Mouse (Mus musculus) forebrain, embryonic 11.5 days (tissue): ENCODE measurements around the gene Cpxm2. TPM values are rescaled to one million over a fixed set of nuclear protein-coding genes. Genes with fewer than 3 reads are reported as not detected.

Experiments used
- ATAC-seq: fragments of 200-750 bp; cut with Nextera tagmentation; replicated peaks from 2 replicates; pipeline ENCODE4 v1.8.0; 2017; ENCODE audit warnings: moderate TSS enrichment; ENCODE audit not compliant: low FRiP score
- DNase-seq: peaks from one replicate; pipeline ENCODE4 v3.0.0-alpha.2; 2017; ENCODE audit warnings: low spot score
- H3K27ac ChIP-seq: fragments of 300-500 bp; sonication (generic); 2 replicates; pipeline ENCODE4 v1.5.1; 2014; ENCODE audit warnings: low read depth, low read length
- H3K27me3 ChIP-seq: fragments of 300-500 bp; sonication (generic); 2 replicates; pipeline ENCODE4 v1.6.1; 2014; ENCODE audit warnings: mild to moderate bottlenecking, low read length, mixed read lengths; ENCODE audit not compliant: control insufficient read depth, insufficient read depth
- H3K36me3 ChIP-seq: fragments of 300-500 bp; sonication (generic); 2 replicates; pipeline ENCODE4 v1.6.1; 2014; ENCODE audit warnings: mild to moderate bottlenecking, low read length, moderate library complexity, mixed read lengths; ENCODE audit not compliant: control insufficient read depth, insufficient read depth
- H3K4me1 ChIP-seq: fragments of 300-500 bp; sonication (generic); replicated peaks from 2 replicates; pipeline ENCODE4 v1.6.1; 2014; ENCODE audit warnings: low read length, mixed read lengths; ENCODE audit not compliant: control insufficient read depth, insufficient read depth
- H3K4me2 ChIP-seq: fragments of 300-500 bp; sonication (generic); 2 replicates; pipeline ENCODE4 v1.6.1; 2014; ENCODE audit warnings: low read depth, mild to moderate bottlenecking, low read length, moderate library complexity, mixed read lengths; ENCODE audit not compliant: severe bottlenecking
- H3K4me3 ChIP-seq: fragments of 300-500 bp; sonication (generic); 2 replicates; pipeline ENCODE4 v1.5.1; 2014; ENCODE audit warnings: low read depth, low read length
- H3K9ac ChIP-seq: fragments of 300-500 bp; sonication (generic); 2 replicates; pipeline ENCODE4 v1.6.1; 2014; ENCODE audit warnings: low read length
- H3K9me3 ChIP-seq: fragments of 300-500 bp; sonication (generic); 2 replicates; pipeline ENCODE4 v1.6.1; 2016; ENCODE audit warnings: low read length, mixed read lengths; ENCODE audit not compliant: control insufficient read depth
- WGBS: fragments of 180-500 bp; shearing (Covaris S2); extraction: QIAGEN DNeasy Blood & Tissue Kit; methylation state at CpG from one replicate; pipeline ENCODE4 v1.1.7; 2014; 5-methylcytosine and 5-hydroxymethylcytosine counted together
- polyA plus RNA-seq: library from polyadenylated mRNA; unstranded; fragments of >200 nt; fragmentation: Nextera tagmentation; extraction: Ambion mirVana; gene quantifications from 2 replicates; pipeline ENCODE4 v1.2.1, GENCODE M21; 2014

Cpxm2 gene
- polyA plus RNA-seq, 1 experiment from 2014 or later: 3.7 TPM

DNA sequence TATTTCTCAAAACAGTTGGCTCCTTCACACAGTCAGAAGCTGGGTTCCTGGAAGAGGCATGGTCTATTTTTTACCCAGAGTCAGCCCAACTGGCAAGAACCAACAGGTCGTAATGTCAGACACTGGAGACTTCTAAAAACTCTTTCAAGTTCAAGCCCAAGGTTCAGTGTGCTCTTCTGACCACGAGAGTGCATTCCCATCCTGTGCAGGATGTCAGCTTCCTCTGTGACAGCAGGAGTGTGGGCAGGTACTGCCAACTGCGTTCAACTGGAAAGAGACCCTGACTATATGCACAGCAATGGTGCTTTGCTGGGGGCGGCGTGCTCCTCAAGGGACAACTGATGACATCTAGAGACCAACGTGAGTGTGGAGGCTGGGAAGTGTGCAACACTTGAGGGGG lies 65.9 kb downstream of the Cpxm2 start:
- no peaks in the 10 kb centered on the region for H3K27me3 ChIP-seq
- WGBS: 82% methylated on average over 6 of the region's 6 CpGs
- no peaks in the 10 kb centered on the region for H3K4me1 ChIP-seq
- no peak overlapping the region for H3K4me3 ChIP-seq
- no peak for DNase-seq
- H3K4me2 ChIP-seq: no peak overlapping the region
- H3K9me3 ChIP-seq: no peaks in the 10 kb centered on the region
- no peak overlapping the region for H3K27ac ChIP-seq
- ATAC-seq: no peak
- no peak overlapping the region for H3K9ac ChIP-seq
- no peaks in the 10 kb centered on the region for H3K36me3 ChIP-seq

DNA sequence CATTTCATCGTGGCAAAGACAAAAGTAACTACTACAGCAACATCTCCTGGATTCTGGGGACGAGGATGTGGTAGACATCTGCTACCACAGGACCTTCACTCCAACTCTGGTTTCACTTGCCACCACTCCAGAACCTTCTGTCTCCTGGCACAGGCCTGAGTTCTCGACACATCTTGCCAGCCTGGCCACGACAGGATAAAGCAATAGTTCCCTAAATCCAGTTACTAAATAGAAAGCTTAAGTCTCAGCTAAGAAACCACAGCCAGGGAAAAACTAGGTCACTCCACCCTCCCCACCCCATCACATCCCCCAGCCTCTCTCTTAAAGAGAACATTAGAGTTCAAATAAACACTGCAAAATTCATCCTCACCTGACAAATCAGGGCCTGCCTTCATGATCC lies 66.4 kb downstream of the Cpxm2 start:
- Histone ChIP-seq H3K27ac (no peak overlapping the region), H3K4me1 (no peaks in the 10 kb centered on the region), H3K9ac (no peak overlapping the region), H3K4me2 (no peak overlapping the region), H3K9me3 (no peaks in the 10 kb centered on the region), H3K27me3 (no peaks in the 10 kb centered on the region), H3K4me3 (no peak overlapping the region), H3K36me3 (no peaks in the 10 kb centered on the region)
- 84% methylated on average over 4 of the region's 4 CpGs for WGBS
- no peak for ATAC-seq
- no peak for DNase-seq

- DNase-seq (no peak), ATAC-seq (no peak)
- no peak overlapping the region for H3K4me2 ChIP-seq
- no peaks in the 10 kb centered on the region for H3K4me1 ChIP-seq
- H3K4me3 ChIP-seq: no peak overlapping the region
- no peaks in the 10 kb centered on the region for H3K36me3 ChIP-seq
- no peaks in the 10 kb centered on the region for H3K9me3 ChIP-seq
- no peak overlapping the region for H3K9ac ChIP-seq
- no peaks in the 10 kb centered on the region for H3K27me3 ChIP-seq
- 85% methylated on average over 1 of the region's 1 CpGs for WGBS
- H3K27ac ChIP-seq: no peak overlapping the region
Observed at GRCm38 (mm10) chr7:132075825-132076224, 78.7 kb downstream of the Cpxm2 start.

GRCm38 (mm10) chr7:132074503-132074902 lies 80.0 kb downstream of the Cpxm2 start:
- H3K4me2 ChIP-seq: no peak overlapping the region
- WGBS: 77% methylated on average over 3 of the region's 3 CpGs
- H3K4me1 ChIP-seq: no peaks in the 10 kb centered on the region
- no peak overlapping the region for H3K27ac ChIP-seq
- H3K4me3 ChIP-seq: no peak overlapping the region
- DNase-seq (no peak), ATAC-seq (no peak)
- H3K9ac ChIP-seq: no peak overlapping the region
- no peaks in the 10 kb centered on the region for H3K36me3 ChIP-seq
- no peaks in the 10 kb centered on the region for H3K9me3 ChIP-seq
- no peaks in the 10 kb centered on the region for H3K27me3 ChIP-seq

DNA sequence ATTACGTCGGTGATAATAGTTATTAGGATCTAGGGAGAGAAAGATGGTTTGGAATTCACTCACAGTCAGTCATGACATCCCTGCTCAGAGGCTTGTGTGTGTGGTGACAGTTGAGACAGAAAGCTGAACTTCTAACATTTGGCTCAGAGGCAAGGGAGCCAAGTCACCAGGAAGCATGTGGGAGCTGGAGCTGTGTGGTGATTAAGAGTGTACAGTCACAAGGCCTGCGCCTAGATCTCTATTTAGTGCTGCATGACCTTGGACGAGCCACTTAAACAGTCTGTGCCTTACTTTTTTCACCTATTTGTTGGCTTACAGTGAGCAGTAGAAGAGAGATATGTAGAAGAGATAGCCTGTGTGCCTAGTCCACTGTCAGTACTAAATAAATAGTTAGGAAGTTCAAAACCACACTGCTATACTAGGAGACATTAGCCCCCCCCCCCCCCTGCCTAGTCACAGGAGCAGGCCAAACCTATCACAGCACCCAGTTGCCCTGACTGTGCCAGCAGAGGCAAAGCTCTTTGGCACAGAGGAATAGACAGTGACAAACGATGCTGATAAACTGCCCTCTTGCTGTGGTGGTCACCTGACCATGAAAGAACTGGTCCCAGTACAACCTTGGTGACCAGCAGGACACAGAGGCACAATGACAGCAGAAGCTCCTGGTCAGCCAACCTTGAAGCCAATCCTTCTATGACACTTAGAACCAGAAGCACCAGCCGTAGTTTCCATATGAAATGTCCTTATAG lies 83.5 kb downstream of the Cpxm2 start:
- no peaks in the 10 kb centered on the region for H3K9me3 ChIP-seq
- no peaks in the 10 kb centered on the region for H3K36me3 ChIP-seq
- H3K9ac ChIP-seq: no peak overlapping the region
- WGBS: 93% methylated on average over 6 of the region's 6 CpGs
- no peaks in the 10 kb centered on the region for H3K4me1 ChIP-seq
- H3K27me3 ChIP-seq: no peaks in the 10 kb centered on the region
- DNase-seq: no peak
- H3K4me3 ChIP-seq: no peak overlapping the region
- no peak overlapping the region for H3K4me2 ChIP-seq
- no peak for ATAC-seq
- H3K27ac ChIP-seq: no peak overlapping the region

GRCm38 (mm10) chr7:132067951-132068350 lies 86.6 kb downstream of the Cpxm2 start:
- no peak overlapping the region for H3K4me2 ChIP-seq
- H3K4me3 ChIP-seq: no peak overlapping the region
- WGBS: 87% methylated on average over 5 of the region's 5 CpGs
- no peak overlapping the region for H3K27ac ChIP-seq
- H3K9me3 ChIP-seq: no peaks in the 10 kb centered on the region
- no peaks in the 10 kb centered on the region for H3K27me3 ChIP-seq
- ATAC-seq (no peak), DNase-seq (no peak)
- no peaks in the 10 kb centered on the region for H3K36me3 ChIP-seq
- no peaks in the 10 kb centered on the region for H3K4me1 ChIP-seq
- H3K9ac ChIP-seq: no peak overlapping the region

DNA sequence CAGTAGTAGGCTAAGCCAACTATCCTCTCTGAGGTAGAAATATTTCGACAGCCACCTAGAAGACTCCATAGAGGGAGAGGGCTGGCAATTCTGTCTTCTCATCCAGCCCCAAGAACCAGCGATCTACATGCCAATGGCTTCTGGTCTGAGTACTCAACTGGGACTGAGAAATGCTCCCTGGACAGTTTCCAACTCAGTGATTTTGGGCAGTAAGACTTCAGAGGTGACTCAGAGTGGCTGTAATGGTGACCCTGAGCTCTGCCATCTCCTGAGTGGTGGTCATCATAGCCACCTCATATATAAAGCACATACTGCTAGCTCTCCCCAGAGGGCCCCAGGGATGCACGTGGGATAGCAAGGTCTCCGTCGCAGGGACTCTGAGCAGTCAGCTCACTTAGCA lies 87.0 kb downstream of the Cpxm2 start:
- Histone ChIP-seq H3K27me3 (no peaks in the 10 kb centered on the region), H3K36me3 (no peaks in the 10 kb centered on the region), H3K9ac (no peak overlapping the region), H3K4me2 (no peak overlapping the region), H3K27ac (no peak overlapping the region), H3K4me3 (no peak overlapping the region), H3K4me1 (no peaks in the 10 kb centered on the region), H3K9me3 (no peaks in the 10 kb centered on the region)
- WGBS: 87% methylated on average over 5 of the region's 5 CpGs
- DNase-seq: no peak
- ATAC-seq: no peak

- Histone ChIP-seq H3K4me1 (no peaks in the 10 kb centered on the region), H3K4me3 (no peak overlapping the region), H3K9ac (no peak overlapping the region), H3K36me3 (no peaks in the 10 kb centered on the region), H3K27ac (no peak overlapping the region), H3K27me3 (no peaks in the 10 kb centered on the region), H3K4me2 (no peak overlapping the region), H3K9me3 (no peaks in the 10 kb centered on the region)
- ATAC-seq (no peak), DNase-seq (no peak)
- 80% methylated on average over 7 of the region's 7 CpGs for WGBS
Observed at GRCm38 (mm10) chr7:132060116-132060515, 94.4 kb downstream of the Cpxm2 start.

GRCm38 (mm10) chr7:132056565-132056964 lies 98.0 kb downstream of the Cpxm2 start:
- Histone ChIP-seq H3K4me2 (no peak overlapping the region), H3K9ac (no peak overlapping the region), H3K36me3 (no peaks in the 10 kb centered on the region), H3K27me3 (no peaks in the 10 kb centered on the region), H3K27ac (no peak overlapping the region), H3K4me1 (no peaks in the 10 kb centered on the region), H3K4me3 (no peak overlapping the region), H3K9me3 (no peaks in the 10 kb centered on the region)
- DNase-seq (no peak), ATAC-seq (no peak)
- 48% methylated on average over 7 of the region's 7 CpGs for WGBS
